Comparison of ENCODE assay signal across 9 mouse cellular contexts in the genomic region with DNA sequence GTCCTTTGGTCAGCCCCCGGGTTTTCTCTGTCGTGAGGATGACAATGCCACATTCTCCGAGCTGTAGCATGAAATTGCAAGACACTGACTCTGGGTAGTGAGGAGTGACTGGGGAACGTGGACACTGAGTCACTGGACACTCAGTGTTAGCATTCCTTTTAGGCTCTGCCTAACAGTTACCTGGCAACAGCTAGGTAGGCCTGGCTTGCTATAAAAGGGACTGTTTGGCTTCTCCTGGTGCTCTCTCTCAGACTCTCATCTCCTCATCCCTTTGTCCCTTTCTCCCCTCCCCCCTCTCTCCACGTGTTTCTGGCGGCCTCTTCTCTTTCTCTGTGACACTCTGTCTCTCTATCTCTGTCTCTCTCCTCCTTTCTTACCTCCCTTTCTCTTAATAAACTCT. TPM values are rescaled to one million over a fixed set of nuclear protein-coding genes. Genes with fewer than 3 reads are reported as not detected.
DNase-seq lines count a peak whose midpoint lies in the region; ATAC-seq and TF ChIP-seq lines count a peak whose summit lies in the region.
"Had no signal": no experiment of that assay in that cellular context is flagged by ENCODE, and none has a peak within 500 bp of the region (broad histone marks: within the 10 kb centered on the region; RNA-seq: fewer than 3 reads in every experiment).

No protein-coding gene starts in this region.

- DNase-seq in embryo, embryonic 10 days (ENCODE audit: low spot score) = peak; percentile 50
- DNase-seq in embryo, embryonic 11 days = no peak
- no peak for DNase-seq in stomach, postnatal 0 days (ENCODE audit: low spot score)
- DNase-seq in kidney, adult 2 months = no peak
- no peak for DNase-seq in adrenal gland, postnatal 10 days
- DNase-seq: layer of hippocampus, postnatal 36 days had no signal

- no peak for ATAC-seq in megakaryocyte, adult 5-6 weeks (ENCODE audit: poor library complexity, severe bottlenecking)
- no peak for ATAC-seq in limb, embryonic 15.5 days (ENCODE audit: insufficient number of reproducible peaks, low FRiP score, low TSS enrichment, low read depth)
- no peak for ATAC-seq in stomach, postnatal 0 days (ENCODE audit: low FRiP score, low TSS enrichment)

- peak overlapping the region; percentile 39 for H3K9ac ChIP-seq in limb, embryonic 15.5 days
- peak overlapping the region; percentile 45 for H3K9ac ChIP-seq in stomach, postnatal 0 days (ENCODE audit: low read length)

- peaks cover 14% of the 10 kb centered on the region; the same call in 1 of the 2 replicates for H3K4me1 ChIP-seq in megakaryocyte, embryonic 14.5 days
- peaks cover 30% of the 10 kb centered on the region for H3K4me1 ChIP-seq in limb, embryonic 15.5 days
- peaks cover 8% of the 10 kb centered on the region; the same call in 1 of the 2 replicates for H3K4me1 ChIP-seq in stomach, postnatal 0 days (replicated peaks; ENCODE audit: control insufficient read depth, insufficient read depth)
- H3K4me1 ChIP-seq in kidney, adult 2 months (ENCODE audit: control insufficient read depth, insufficient read depth, low read length) = no peaks in the 10 kb centered on the region

- peaks cover 89% of the 10 kb centered on the region for H3K27me3 ChIP-seq in megakaryocyte, embryonic 14.5 days (replicated peaks)
- peaks cover 8% of the 10 kb centered on the region; the same call in 1 of the 2 replicates for H3K27me3 ChIP-seq in limb, embryonic 15.5 days
- no peaks in the 10 kb centered on the region for H3K27me3 ChIP-seq in stomach, postnatal 0 days (ENCODE audit: control insufficient read depth, insufficient read depth, low read length)
- no peaks in the 10 kb centered on the region for H3K27me3 ChIP-seq in kidney, adult 2 months (replicated peaks; ENCODE audit: control insufficient read depth, insufficient read depth, low read length)

- H3K36me3 ChIP-seq in megakaryocyte, embryonic 14.5 days (replicated peaks; ENCODE audit: low read length) = no peaks in the 10 kb centered on the region
- no peaks in the 10 kb centered on the region for H3K36me3 ChIP-seq in limb, embryonic 15.5 days
- no peaks in the 10 kb centered on the region for H3K36me3 ChIP-seq in stomach, postnatal 0 days (ENCODE audit: control insufficient read depth, insufficient read depth, low read length)
- no peaks in the 10 kb centered on the region for H3K36me3 ChIP-seq in kidney, adult 2 months (ENCODE audit: control insufficient read depth, insufficient read depth, low read length)

- 12% methylated on average over 6 of the region's 6 CpGs for WGBS in limb, embryonic 15.5 days
- WGBS in stomach, postnatal 0 days = 26% methylated on average over 6 of the region's 6 CpGs
- WGBS in kidney, adult 2 months = 26% methylated on average over 6 of the region's 6 CpGs

- TF ChIP-seq POLR2A in kidney, adult 2 months (IDR thresholded peaks at IDR 0.05; ENCODE audit: low read depth, low read length) = no peak

- H3K9me3 ChIP-seq in megakaryocyte, embryonic 14.5 days = no peaks in the 10 kb centered on the region
- no peaks in the 10 kb centered on the region for H3K9me3 ChIP-seq in limb, embryonic 15.5 days
- H3K9me3 ChIP-seq in stomach, postnatal 0 days (ENCODE audit: control insufficient read depth, low read length) = no peaks in the 10 kb centered on the region

- peak overlapping the region; percentile 75 for H3K4me2 ChIP-seq in limb, embryonic 15.5 days
- H3K4me2 ChIP-seq in stomach, postnatal 0 days (replicated peaks; ENCODE audit: low read depth) = peak overlapping the region; percentile 62

- H3K27ac ChIP-seq in limb, embryonic 15.5 days = no peak overlapping the region
- 0 out of 2 replicates have a peak overlapping the region, but pooled peaks have one; percentile 40 for H3K27ac ChIP-seq in stomach, postnatal 0 days (replicated peaks)
- no peak overlapping the region for H3K27ac ChIP-seq in kidney, adult 2 months (ENCODE audit: insufficient read depth, low read depth, low read length)

- TF ChIP-seq CTCF in stomach, postnatal 0 days (IDR thresholded peaks at IDR 0.05; ENCODE audit: low read depth) = no peak
- no peak for TF ChIP-seq CTCF in kidney, adult 2 months (conservative IDR thresholded peaks at IDR 0.05; ENCODE audit: insufficient read depth, insufficient read length, low read depth, low read length)

- TF ChIP-seq EP300 in stomach, postnatal 0 days (optimal IDR thresholded peaks at IDR 0.05) = no peak

- H3K4me3 ChIP-seq in megakaryocyte, embryonic 14.5 days (replicated peaks) = peak overlapping the region; percentile 85
- peak overlapping the region; percentile 45 for H3K4me3 ChIP-seq in limb, embryonic 15.5 days
- peak overlapping the region; percentile 30 for H3K4me3 ChIP-seq in stomach, postnatal 0 days (ENCODE audit: low read depth, low read length)
- no peak overlapping the region for H3K4me3 ChIP-seq in kidney, adult 2 months (ENCODE audit: insufficient read depth, low read depth, low read length)

RNA-seq across cellular contexts. Expression of gene Myl7, which starts 3.8 kb away (rescaled TPM):
- not detected in 2 replicates for polyA plus RNA-seq in megakaryocyte, embryonic 14.5 days (2012; ENCODE audit: insufficient read depth, low replicate concordance)
- not detected in 2 replicates for total RNA-seq in megakaryocyte, adult 5-6 weeks (2015)
- total RNA-seq in megakaryocyte, adult 5-6 weeks (2017) = not detected in 2 replicates
- 3.7 and 6.2 TPM in 2 replicates for polyA plus RNA-seq in limb, embryonic 15.5 days (2015; fragmentation: Nextera tagmentation; extraction: Ambion mirVana)
- polyA plus RNA-seq in stomach, postnatal 0 days (2015; fragmentation: Nextera tagmentation; extraction: Ambion mirVana) = 147 and 150 TPM in 2 replicates
- polyA plus RNA-seq in kidney, adult 2 months (2012; rRNA removed) = 5.1 and 5.3 TPM in 2 replicates
- under 1 TPM in 1 of 2 experiments, not detected in 1; 0.66 TPM for total RNA-seq in adrenal gland, postnatal 10 days (2021)
- total RNA-seq: layer of hippocampus, postnatal 36 days had no signal

RNA-seq across cellular contexts. Expression of gene Pold2, which starts 24.3 kb away (rescaled TPM):
- 155 and 509 TPM in 2 replicates for polyA plus RNA-seq in megakaryocyte, embryonic 14.5 days (2012; ENCODE audit: insufficient read depth, low replicate concordance)
- total RNA-seq in megakaryocyte, adult 5-6 weeks (2015) = 23.8 and 31.6 TPM in 2 replicates
- total RNA-seq in megakaryocyte, adult 5-6 weeks (2017) = 19.0 and 29.3 TPM in 2 replicates
- 116 and 118 TPM in 2 replicates for polyA plus RNA-seq in limb, embryonic 15.5 days (2015; fragmentation: Nextera tagmentation; extraction: Ambion mirVana)
- polyA plus RNA-seq in stomach, postnatal 0 days (2015; fragmentation: Nextera tagmentation; extraction: Ambion mirVana) = 49.3 and 51.1 TPM in 2 replicates
- polyA plus RNA-seq in kidney, adult 2 months (2012; rRNA removed) = 50.2 and 70.7 TPM in 2 replicates
- total RNA-seq in adrenal gland, postnatal 10 days (2021) = 10 to 100 TPM; 48.6 to 53.0 TPM

RNA-seq across cellular contexts. Expression of gene Aebp1, which starts 40.6 kb away (rescaled TPM):
- 0.15 TPM in 1 of 2 replicates, not detected in the other for polyA plus RNA-seq in megakaryocyte, embryonic 14.5 days (2012; ENCODE audit: insufficient read depth, low replicate concordance)
- total RNA-seq in megakaryocyte, adult 5-6 weeks (2015) = not detected in 2 replicates
- 0.11 and 0.12 TPM in 2 replicates for total RNA-seq in megakaryocyte, adult 5-6 weeks (2017)
- 78.4 and 83.4 TPM in 2 replicates for polyA plus RNA-seq in limb, embryonic 15.5 days (2015; fragmentation: Nextera tagmentation; extraction: Ambion mirVana)
- 19.6 and 21.9 TPM in 2 replicates for polyA plus RNA-seq in stomach, postnatal 0 days (2015; fragmentation: Nextera tagmentation; extraction: Ambion mirVana)
- polyA plus RNA-seq in kidney, adult 2 months (2012; rRNA removed) = 91.4 and 96.7 TPM in 2 replicates
- 100 to 1,000 TPM; 153 to 172 TPM for total RNA-seq in adrenal gland, postnatal 10 days (2021)

RNA-seq across cellular contexts. Expression of gene Gck, which starts 47.5 kb away (rescaled TPM):
- polyA plus RNA-seq in megakaryocyte, embryonic 14.5 days (2012; ENCODE audit: insufficient read depth, low replicate concordance) = 1.7 TPM in 1 of 2 replicates, not detected in the other
- total RNA-seq in megakaryocyte, adult 5-6 weeks (2015) = not detected in 2 replicates
- not detected in 2 replicates for total RNA-seq in megakaryocyte, adult 5-6 weeks (2017)
- 1.1 and 1.3 TPM in 2 replicates for polyA plus RNA-seq in limb, embryonic 15.5 days (2015; fragmentation: Nextera tagmentation; extraction: Ambion mirVana)
- polyA plus RNA-seq in stomach, postnatal 0 days (2015; fragmentation: Nextera tagmentation; extraction: Ambion mirVana) = 1.9 and 2.0 TPM in 2 replicates
- polyA plus RNA-seq in kidney, adult 2 months (2012; rRNA removed) = 0.16 and 0.43 TPM in 2 replicates
- 1 to 10 TPM; 2.9 to 3.0 TPM for total RNA-seq in adrenal gland, postnatal 10 days (2021)

RNA-seq across cellular contexts. Expression of gene Ykt6, which starts 53.1 kb away (rescaled TPM):
- 3.9 and 8.8 TPM in 2 replicates for polyA plus RNA-seq in megakaryocyte, embryonic 14.5 days (2012; ENCODE audit: insufficient read depth, low replicate concordance)
- 18.2 and 21.0 TPM in 2 replicates for total RNA-seq in megakaryocyte, adult 5-6 weeks (2015)
- total RNA-seq in megakaryocyte, adult 5-6 weeks (2017) = 41.8 and 54.2 TPM in 2 replicates
- polyA plus RNA-seq in limb, embryonic 15.5 days (2015; fragmentation: Nextera tagmentation; extraction: Ambion mirVana) = 67.4 and 77.4 TPM in 2 replicates
- 47.0 and 47.7 TPM in 2 replicates for polyA plus RNA-seq in stomach, postnatal 0 days (2015; fragmentation: Nextera tagmentation; extraction: Ambion mirVana)
- polyA plus RNA-seq in kidney, adult 2 months (2012; rRNA removed) = 54.1 and 60.4 TPM in 2 replicates
- 10 to 100 TPM; 71.5 to 79.3 TPM for total RNA-seq in adrenal gland, postnatal 10 days (2021)

Comparison
In these comparisons a context has a peak if more than half of its experiments do, and no peak if none do; other contexts are left out.
1. RNA of gene Myl7, which starts 3.8 kb away (polyA plus RNA-seq): 147 to 150 TPM in stomach, postnatal 0 days; 5.1 to 5.3 TPM in kidney, adult 2 months, 3.7 to 6.2 TPM in limb, embryonic 15.5 days and not detected in megakaryocyte, embryonic 14.5 days; every median in the first group is over 10 times any median in the second.
2. RNA of gene Aebp1, which starts 40.6 kb away (polyA plus RNA-seq): 91.4 to 96.7 TPM in kidney, adult 2 months, 78.4 to 83.4 TPM in limb, embryonic 15.5 days and 19.6 to 21.9 TPM in stomach, postnatal 0 days; 0.15 TPM in megakaryocyte, embryonic 14.5 days; every median in the first group is over 10 times any median in the second.